Mouse (Mus musculus) forebrain, postnatal 0 days (tissue): ENCODE results near the gene Ptgir. TPM values are rescaled to one million over a fixed set of nuclear protein-coding genes. Genes with fewer than 3 reads are reported as not detected.

Source experiments
- ATAC-seq: fragments of 200-750 bp; cut with Nextera tagmentation; 2 replicates; pipeline ENCODE4 v1.8.0; 2017; ENCODE audit warnings: mild to moderate bottlenecking, moderate library complexity
- DNase-seq: peaks from one replicate; pipeline ENCODE4 v3.0.0-alpha.2; 2015
- H3K27ac ChIP-seq: fragments of 300-500 bp; sonication (generic); 2 replicates; pipeline ENCODE4 v1.5.1; 2014; ENCODE audit warnings: low read depth, mild to moderate bottlenecking, antibody characterized with exemption, low read length, moderate library complexity, mixed read lengths
- H3K27me3 ChIP-seq: fragments of 300-500 bp; sonication (generic); 2 replicates; pipeline ENCODE4 v1.6.1; 2014; ENCODE audit warnings: mild to moderate bottlenecking, low read length, mixed read lengths; ENCODE audit not compliant: insufficient read depth
- H3K36me3 ChIP-seq: fragments of 300-500 bp; sonication (generic); 2 replicates; pipeline ENCODE4 v1.6.1; 2014; ENCODE audit warnings: mild to moderate bottlenecking, moderate library complexity; ENCODE audit not compliant: insufficient read depth
- H3K4me1 ChIP-seq: fragments of 300-500 bp; sonication (generic); 2 replicates; pipeline ENCODE4 v1.6.1; 2014; ENCODE audit warnings: antibody characterized with exemption; ENCODE audit not compliant: insufficient read depth
- H3K4me2 ChIP-seq: fragments of 300-500 bp; sonication (generic); 2 replicates; pipeline ENCODE4 v1.6.1; 2014; ENCODE audit warnings: low read depth, mild to moderate bottlenecking, moderate library complexity
- H3K4me3 ChIP-seq: fragments of 300-500 bp; sonication (generic); 2 replicates; pipeline ENCODE4 v1.5.1; 2014; ENCODE audit warnings: low read depth, low read length, mixed read lengths
- H3K9ac ChIP-seq: fragments of 300-500 bp; sonication (generic); 2 replicates; pipeline ENCODE4 v1.6.1; 2014; ENCODE audit warnings: mild to moderate bottlenecking
- H3K9me3 ChIP-seq: fragments of 300-500 bp; sonication (generic); 2 replicates; pipeline ENCODE4 v1.6.1; 2016; ENCODE audit warnings: low read length
- CTCF ChIP-seq: sonication (generic); IDR thresholded peaks from 2 replicates; pipeline ENCODE4 v1.5.1; 2016; ENCODE audit warnings: antibody characterized with exemption, control low read depth, low read depth
- WGBS: fragments of 180-500 bp; shearing (Covaris S2); extraction: QIAGEN DNeasy Blood & Tissue Kit; methylation state at CpG from one replicate; pipeline ENCODE4 v1.1.7; 2014; 5-methylcytosine and 5-hydroxymethylcytosine counted together
- polyA plus RNA-seq: library from polyadenylated mRNA; unstranded; fragments of >200 nt; fragmentation: Nextera tagmentation; extraction: Ambion mirVana; gene quantifications from 2 replicates; pipeline ENCODE4 v1.2.1, GENCODE M21; 2015
- total RNA-seq: library from RNA; depleted of rRNA; stranded (reverse); fragments of >200 nt; gene quantifications from 2 replicates; pipeline ENCODE4 v1.2.3, GENCODE M21; 2014

The Ptgir gene
- total and polyA plus RNA-seq, 2 experiments from 2014 or later, result 0.08 TPM; not detected in 1

DNA sequence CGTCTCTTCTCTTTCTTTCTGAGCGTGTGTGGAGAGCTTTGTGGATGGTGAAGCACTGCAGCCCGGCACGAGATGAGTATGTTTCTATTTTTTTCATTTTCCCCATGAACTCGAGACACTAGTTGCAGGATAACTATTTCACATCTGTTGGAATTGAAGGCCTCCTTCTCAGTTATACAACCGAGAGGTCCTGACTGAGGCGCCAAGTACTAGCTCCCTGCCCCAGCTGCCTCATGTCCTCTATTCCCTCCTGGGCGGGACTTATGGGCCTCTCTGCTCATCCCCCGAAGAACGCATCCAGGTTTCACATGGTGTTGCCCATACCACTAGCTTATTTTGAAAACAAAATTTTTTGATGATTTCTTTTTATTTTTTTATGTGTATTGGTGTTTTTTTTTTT is 10.8 kb upstream of the Ptgir start:
- no peak overlapping the region for H3K9ac ChIP-seq
- no peaks in the 10 kb centered on the region for H3K36me3 ChIP-seq
- ATAC-seq (no peak), DNase-seq (no peak)
- peaks cover 6% of the 10 kb centered on the region; the same call in 1 of the 2 replicates for H3K4me1 ChIP-seq
- peak overlapping the region; percentile 47 for H3K4me2 ChIP-seq
- peaks cover 10% of the 10 kb centered on the region for H3K27me3 ChIP-seq
- peak overlapping the region; percentile 17; the same call in 1 of the 2 replicates for H3K4me3 ChIP-seq
- WGBS, result 25% methylated on average over 10 of the region's 10 CpGs
- no peak overlapping the region for H3K27ac ChIP-seq
- H3K9me3 ChIP-seq, result no peaks in the 10 kb centered on the region
- TF ChIP-seq CTCF, result no peak

GRCm38 (mm10) chr7:16900526-16900925 is 5.8 kb upstream of the Ptgir start:
- H3K4me2 ChIP-seq, result no peak overlapping the region
- ATAC-seq (no peak), DNase-seq (no peak)
- no peak overlapping the region for H3K9ac ChIP-seq
- H3K4me3 ChIP-seq, result no peak overlapping the region
- no peaks in the 10 kb centered on the region for H3K27me3 ChIP-seq
- H3K9me3 ChIP-seq, result no peaks in the 10 kb centered on the region
- TF ChIP-seq CTCF, result no peak
- no peak overlapping the region for H3K27ac ChIP-seq
- H3K36me3 ChIP-seq, result no peaks in the 10 kb centered on the region
- WGBS, result 24% methylated on average over 5 of the region's 5 CpGs
- no peaks in the 10 kb centered on the region for H3K4me1 ChIP-seq

DNA sequence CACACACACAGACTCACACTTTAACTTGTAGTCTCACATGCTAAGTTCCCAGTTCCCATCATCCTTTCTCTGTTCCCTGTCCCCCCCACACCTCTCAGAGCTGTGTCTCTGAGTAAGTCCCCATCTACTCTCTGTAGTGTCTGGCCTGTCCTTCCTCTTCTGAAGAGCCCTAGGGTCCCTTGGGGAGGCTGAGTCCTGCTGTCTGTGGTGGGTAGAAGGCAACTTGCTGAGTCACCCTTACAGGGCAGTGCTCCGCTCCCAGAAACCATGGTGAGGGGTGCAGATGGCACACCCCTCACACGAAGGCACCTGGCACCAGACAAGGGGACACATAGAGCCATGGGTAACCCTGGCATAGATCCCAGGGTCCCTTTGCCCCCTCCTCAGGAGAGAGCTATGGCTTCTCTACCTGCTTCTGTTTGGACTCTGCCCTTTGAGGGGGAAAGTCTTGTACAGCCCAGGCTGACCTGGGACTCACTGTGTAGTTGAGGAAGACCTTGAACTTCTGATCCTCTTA is 2.8 kb upstream of the Ptgir start:
- TF ChIP-seq CTCF, result no peak
- Histone ChIP-seq H3K27me3 (no peaks in the 10 kb centered on the region), H3K9ac (no peak overlapping the region), H3K4me1 (no peaks in the 10 kb centered on the region), H3K9me3 (no peaks in the 10 kb centered on the region), H3K27ac (no peak overlapping the region), H3K4me2 (no peak overlapping the region), H3K36me3 (no peaks in the 10 kb centered on the region), H3K4me3 (no peak overlapping the region)
- no peak for DNase-seq
- ATAC-seq, result no peak
- 66% methylated on average over 2 of the region's 2 CpGs for WGBS

GRCm38 (mm10) chr7:16904120-16904675 is 2.1 kb upstream of the Ptgir start:
- no peak for TF ChIP-seq CTCF
- ATAC-seq, result no peak
- H3K27me3 ChIP-seq, result no peaks in the 10 kb centered on the region
- no peak for DNase-seq
- no peak overlapping the region for H3K4me3 ChIP-seq
- H3K4me2 ChIP-seq, result no peak overlapping the region
- H3K27ac ChIP-seq, result no peak overlapping the region
- H3K9me3 ChIP-seq, result no peaks in the 10 kb centered on the region
- no peaks in the 10 kb centered on the region for H3K36me3 ChIP-seq
- no peaks in the 10 kb centered on the region for H3K4me1 ChIP-seq
- H3K9ac ChIP-seq, result no peak overlapping the region
- WGBS, result 69% methylated on average over 9 of the region's 10 CpGs

- Histone ChIP-seq H3K4me2 (no peak overlapping the region), H3K4me1 (no peaks in the 10 kb centered on the region), H3K9me3 (no peaks in the 10 kb centered on the region), H3K4me3 (no peak overlapping the region), H3K27me3 (no peaks in the 10 kb centered on the region), H3K9ac (no peak overlapping the region), H3K27ac (no peak overlapping the region), H3K36me3 (no peaks in the 10 kb centered on the region)
- DNase-seq (no peak), ATAC-seq (no peak)
- 68% methylated on average over 9 of the region's 9 CpGs for WGBS
- no peak for TF ChIP-seq CTCF
Observed at GRCm38 (mm10) chr7:16905491-16906021, 734 bp upstream of the Ptgir start.

DNA sequence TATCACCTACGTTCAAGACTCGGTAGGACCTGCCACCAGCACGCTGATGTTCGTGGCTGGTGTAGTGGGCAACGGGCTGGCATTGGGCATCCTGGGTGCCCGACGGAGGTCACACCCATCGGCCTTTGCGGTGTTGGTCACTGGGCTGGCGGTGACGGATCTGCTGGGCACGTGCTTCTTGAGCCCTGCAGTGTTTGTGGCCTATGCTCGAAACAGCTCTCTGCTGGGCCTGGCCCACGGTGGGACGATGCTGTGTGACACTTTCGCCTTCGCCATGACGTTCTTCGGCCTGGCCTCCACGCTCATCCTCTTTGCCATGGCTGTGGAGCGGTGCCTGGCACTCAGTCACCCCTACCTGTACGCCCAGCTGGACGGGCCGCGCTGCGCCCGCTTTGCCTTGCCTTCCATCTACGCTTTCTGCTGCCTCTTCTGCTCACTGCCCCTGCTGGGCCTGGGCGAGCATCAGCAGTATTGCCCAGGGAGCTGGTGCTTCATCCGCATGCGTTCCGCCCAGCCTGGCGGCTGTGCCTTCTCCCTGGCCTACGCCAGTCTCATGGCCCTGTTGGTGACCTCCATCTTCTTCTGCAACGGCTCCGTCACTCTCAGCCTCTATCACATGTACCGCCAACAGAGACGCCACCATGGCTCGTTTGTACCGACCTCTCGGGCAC is 734 bp downstream of the Ptgir start:
- no peak for TF ChIP-seq CTCF
- no peak for ATAC-seq
- no peaks in the 10 kb centered on the region for H3K27me3 ChIP-seq
- H3K9ac ChIP-seq, result no peak overlapping the region
- H3K4me1 ChIP-seq, result no peaks in the 10 kb centered on the region
- DNase-seq, result no peak
- 96% methylated on average over 41 of the region's 41 CpGs for WGBS
- H3K36me3 ChIP-seq, result no peaks in the 10 kb centered on the region
- no peaks in the 10 kb centered on the region for H3K9me3 ChIP-seq
- H3K4me2 ChIP-seq, result no peak overlapping the region
- H3K27ac ChIP-seq, result no peak overlapping the region
- H3K4me3 ChIP-seq, result no peak overlapping the region

GRCm38 (mm10) chr7:16907842-16908241 is 1.6 kb downstream of the Ptgir start:
- WGBS, result 84% methylated on average over 7 of the region's 7 CpGs
- Histone ChIP-seq H3K27ac (no peak overlapping the region), H3K4me1 (no peaks in the 10 kb centered on the region), H3K9me3 (no peaks in the 10 kb centered on the region), H3K36me3 (no peaks in the 10 kb centered on the region), H3K27me3 (no peaks in the 10 kb centered on the region), H3K4me3 (no peak overlapping the region), H3K9ac (no peak overlapping the region), H3K4me2 (no peak overlapping the region)
- ATAC-seq, result no peak
- TF ChIP-seq CTCF, result no peak
- DNase-seq, result no peak
